Mouse (Mus musculus) neural tube, embryonic 10.5 days (tissue): Measurements from ENCODE around the gene Vil1.

Experiments used
- DNase-seq: peaks from one replicate; pipeline ENCODE4 v3.0.0-alpha.2; 2017; ENCODE audit warnings: low spot score; ENCODE audit errors: extremely low spot score

Gene Vil1

GRCm38 (mm10) chr1:74408589-74409504 lies at the start of gene Vil1:
Gene Vil1, plus strand, starts transcription at chr1:74409376.
- no peak for DNase-seq

GRCm38 (mm10) chr1:74359952-74360517 lies 49.1 kb upstream of the Vil1 start:
- DNase-seq = no peak

- DNase-seq = peak; percentile 58
These were observed 47.4 kb upstream of the Vil1 start, which contains the start of gene Catip for GRCm38 (mm10) chr1:74361812-74362211. Gene Catip, plus strand, starts transcription at chr1:74362108.

- DNase-seq = no peak
These were observed 46.6 kb upstream of the Vil1 start for GRCm38 (mm10) chr1:74362325-74363229.

- no peak for DNase-seq
These were observed 45.7 kb upstream of the Vil1 start for GRCm38 (mm10) chr1:74363437-74363836.

GRCm38 (mm10) chr1:74364270-74364669 lies 44.9 kb upstream of the Vil1 start:
- DNase-seq = no peak

- DNase-seq = peak; percentile 43
These were observed 41.1 kb upstream of the Vil1 start for GRCm38 (mm10) chr1:74367886-74368645.

- no peak for DNase-seq
These were observed 39.1 kb upstream of the Vil1 start for GRCm38 (mm10) chr1:74370040-74370439.

- no peak for DNase-seq
These were observed 35.8 kb upstream of the Vil1 start for GRCm38 (mm10) chr1:74373372-74373771.

GRCm38 (mm10) chr1:74374980-74375379 lies 34.2 kb upstream of the Vil1 start, which contains the start of gene Slc11a1:
Gene Slc11a1, plus strand, starts transcription at chr1:74375195.
- DNase-seq = no peak

- no peak for DNase-seq
These were observed 33.6 kb upstream of the Vil1 start for GRCm38 (mm10) chr1:74375561-74375960.

GRCm38 (mm10) chr1:74376396-74376795 lies 32.8 kb upstream of the Vil1 start:
- DNase-seq = no peak

GRCm38 (mm10) chr1:74379058-74379504 lies 30.1 kb upstream of the Vil1 start:
- DNase-seq = no peak

- no peak for DNase-seq
These were observed 28.7 kb upstream of the Vil1 start for GRCm38 (mm10) chr1:74380484-74380883.

GRCm38 (mm10) chr1:74381588-74382021 lies 27.6 kb upstream of the Vil1 start:
- no peak for DNase-seq

GRCm38 (mm10) chr1:74383385-74383784 lies 25.8 kb upstream of the Vil1 start:
- DNase-seq = no peak

GRCm38 (mm10) chr1:74384525-74384924 lies 24.7 kb upstream of the Vil1 start:
- no peak for DNase-seq

- DNase-seq = no peak
These were observed 24.1 kb upstream of the Vil1 start for GRCm38 (mm10) chr1:74385064-74385463.

GRCm38 (mm10) chr1:74385531-74385930 lies 23.6 kb upstream of the Vil1 start:
- no peak for DNase-seq

- no peak for DNase-seq
These were observed 22.8 kb upstream of the Vil1 start for GRCm38 (mm10) chr1:74386363-74386713.
